Mouse (Mus musculus) kidney, embryonic 14.5 days (tissue): ENCODE measurements around the gene Atg9b. TPM values are rescaled to one million over a fixed set of nuclear protein-coding genes. Genes with fewer than 3 reads are reported as not detected.

Source experiments
- polyA plus RNA-seq: library from polyadenylated mRNA; unstranded; fragments of >200 nt; fragmentation: Nextera tagmentation; extraction: Ambion mirVana; gene quantifications from 2 replicates; pipeline ENCODE4 v1.2.1, GENCODE M21; 2014

Gene Atg9b
- polyA plus RNA-seq, 1 experiment from 2014 or later, result 1.1 TPM

Other genes with a start within 250 kb of the Atg9b start
- gene Nupl2, start 227.2 kb downstream of the Atg9b start, polyA plus RNA-seq, result 16.7 and 20.0 TPM in 2 replicates
- 4.6 and 5.7 TPM in 2 replicates for gene Kcnh2, start 40.5 kb downstream of the Atg9b start, polyA plus RNA-seq
- 6.3 and 12.0 TPM in 2 replicates for gene Nos3, start 27.3 kb downstream of the Atg9b start, polyA plus RNA-seq
- 44.9 and 55.0 TPM in 2 replicates for gene Abcb8, start 1.5 kb upstream of the Atg9b start, polyA plus RNA-seq
- gene Asic3, start 21.2 kb upstream of the Atg9b start, polyA plus RNA-seq, result 0.57 and 0.60 TPM in 2 replicates
- 45.5 and 60.2 TPM in 2 replicates for gene Cdk5, start 31.4 kb upstream of the Atg9b start, polyA plus RNA-seq
- gene Slc4a2, start 31.7 kb upstream of the Atg9b start, polyA plus RNA-seq, result 21.6 and 26.8 TPM in 2 replicates
- 104 and 105 TPM in 2 replicates for gene Fastk, start 53.1 kb upstream of the Atg9b start, polyA plus RNA-seq
- gene Tmub1, start 55.7 kb upstream of the Atg9b start, polyA plus RNA-seq, result 23.8 and 25.7 TPM in 2 replicates
- 19.7 and 24.7 TPM in 2 replicates for gene Agap3, start 60.0 kb upstream of the Atg9b start, polyA plus RNA-seq
- gene Gbx1, start 135.1 kb upstream of the Atg9b start, polyA plus RNA-seq, result 0.05 TPM in 1 of 2 replicates, not detected in the other
- gene Asb10, start 148.8 kb upstream of the Atg9b start, polyA plus RNA-seq, result 0.54 and 0.91 TPM in 2 replicates
- 0.26 and 0.34 TPM in 2 replicates for gene 4931409K22Rik, start 164.7 kb upstream of the Atg9b start, polyA plus RNA-seq
- 102 and 121 TPM in 2 replicates for gene Abcf2, start 185.3 kb upstream of the Atg9b start, polyA plus RNA-seq
- 8.3 and 11.0 TPM in 2 replicates for gene Chpf2, start 194.6 kb upstream of the Atg9b start, polyA plus RNA-seq
- 40.4 and 41.1 TPM in 2 replicates for gene Smarcd3, start 232.3 kb upstream of the Atg9b start, polyA plus RNA-seq